Mouse (Mus musculus) small intestine, adult 2 months (tissue): ENCODE data around the gene Arhgap35.

Experiments used
- CTCF ChIP-seq: fragments of 200-500 bp; IDR thresholded peaks from 2 replicates; pipeline ENCODE4 v1.5.1; 2012; ENCODE audit warnings: low read depth, mild to moderate bottlenecking, control low read depth, inconsistent platforms, low read length, moderate library complexity, mixed read lengths; ENCODE audit not compliant: insufficient replicate concordance, insufficient read length; ENCODE audit errors: extremely low read depth
- POLR2A ChIP-seq: fragments of 200-500 bp; IDR thresholded peaks from 2 replicates; pipeline ENCODE4 v1.6.1; 2012; ENCODE audit warnings: low read depth, mild to moderate bottlenecking, control low read depth, inconsistent platforms, low read length, moderate library complexity

DNA sequence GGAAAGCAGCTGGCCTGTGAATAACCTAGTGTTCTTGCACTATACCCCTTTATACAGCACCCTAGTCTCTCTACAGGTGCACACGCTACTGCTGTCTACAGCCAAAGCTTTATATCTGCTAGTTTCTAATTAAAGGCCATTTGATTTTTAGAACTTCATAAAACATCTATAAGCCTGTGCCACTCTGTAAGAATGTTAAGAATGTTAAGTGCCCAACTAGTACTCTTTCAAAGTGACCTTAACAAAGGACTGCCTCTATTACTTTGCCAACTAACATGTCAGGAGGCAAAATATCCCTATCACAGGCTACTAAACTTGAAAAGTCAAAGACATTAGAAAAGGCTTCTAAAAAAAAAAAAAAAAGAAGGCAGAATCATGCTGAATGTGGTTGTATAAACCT, 31.0 kb downstream of the Arhgap35 start:
- TF ChIP-seq CTCF (no peak), POLR2A (no peak)
